In the genomic region with DNA sequence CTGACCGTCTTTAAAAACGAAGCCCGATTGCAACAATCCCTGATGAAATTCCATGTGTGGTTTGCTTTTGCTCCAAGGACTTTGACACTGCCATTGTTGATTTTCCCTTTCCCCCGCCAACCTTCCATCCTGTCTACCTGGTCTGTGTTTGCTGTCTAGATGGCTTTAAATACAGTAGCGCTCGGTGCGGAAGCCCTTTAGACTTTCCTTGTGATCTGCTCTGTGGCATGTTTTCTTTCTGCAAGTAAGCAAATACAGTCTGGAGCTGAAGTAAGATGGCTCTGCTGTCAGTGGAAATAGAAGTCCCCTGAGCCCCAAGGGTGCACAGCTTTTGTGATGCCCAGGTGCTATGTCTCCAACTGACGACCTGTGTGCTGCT, we compare ENCODE assay signal across 12 mouse cellular contexts. TPM values are rescaled to one million over a fixed set of nuclear protein-coding genes. Genes with fewer than 3 reads are reported as not detected.
DNase-seq lines count a peak whose midpoint lies in the region; ATAC-seq and TF ChIP-seq lines count a peak whose summit lies in the region.
"Had no signal": no experiment of that assay in that cellular context is flagged by ENCODE, and none has a peak within 500 bp of the region (broad histone marks: within the 10 kb centered on the region; RNA-seq: fewer than 3 reads in every experiment).

No protein-coding gene starts in this region.

- H3K36me3 ChIP-seq in forebrain, embryonic 10.5 days (replicated peaks): no peaks in the 10 kb centered on the region; the same call in 1 of the 2 replicates
- no peaks in the 10 kb centered on the region for H3K36me3 ChIP-seq in forebrain, embryonic 11.5 days (ENCODE audit: control insufficient read depth, insufficient read depth, low read length)
- peaks cover 12% of the 10 kb centered on the region for H3K36me3 ChIP-seq in hindbrain, embryonic 13.5 days
- H3K36me3 ChIP-seq in liver, embryonic 14.5 days (replicated peaks; ENCODE audit: control insufficient read depth, insufficient read depth, low read depth): no peaks in the 10 kb centered on the region
- 0 out of 2 replicates have a peak, but pooled peaks cover under 1% of the 10 kb centered on the region for H3K36me3 ChIP-seq in neural tube, embryonic 14.5 days (ENCODE audit: control insufficient read depth, insufficient read depth, low read length)

- H3K4me1 ChIP-seq in forebrain, embryonic 10.5 days: peaks cover 25% of the 10 kb centered on the region
- H3K4me1 ChIP-seq in forebrain, embryonic 11.5 days (replicated peaks; ENCODE audit: control insufficient read depth, insufficient read depth, low read length): peaks cover 8% of the 10 kb centered on the region; the same call in 1 of the 2 replicates
- peaks cover 32% of the 10 kb centered on the region for H3K4me1 ChIP-seq in hindbrain, embryonic 13.5 days (replicated peaks)
- H3K4me1 ChIP-seq in liver, embryonic 14.5 days (replicated peaks; ENCODE audit: control insufficient read depth in 2 of 2, insufficient read depth in 2 of 2, low read length in 1 of 2): peaks cover 0 to 12% of the 10 kb centered on the region in 2 experiments; a peak in 2 of 4 replicates
- H3K4me1 ChIP-seq in neural tube, embryonic 14.5 days (ENCODE audit: control insufficient read depth, insufficient read depth, low read length): peaks cover 20% of the 10 kb centered on the region

- no peak overlapping the region for H3K4me2 ChIP-seq in forebrain, embryonic 11.5 days (ENCODE audit: low read depth, low read length, severe bottlenecking)
- no peak overlapping the region for H3K4me2 ChIP-seq in hindbrain, embryonic 13.5 days
- H3K4me2 ChIP-seq in liver, embryonic 14.5 days (ENCODE audit: low read depth): peak overlapping the region; percentile 37
- H3K4me2 ChIP-seq in neural tube, embryonic 14.5 days (ENCODE audit: low read depth, low read length): no peak overlapping the region
- H3K4me2 ChIP-seq: lung, embryonic 14.5 days had no signal

- H3K27ac ChIP-seq in forebrain, embryonic 10.5 days: peak overlapping the region; percentile 53; the same call in 1 of the 2 replicates
- no peak overlapping the region for H3K27ac ChIP-seq in forebrain, embryonic 11.5 days (ENCODE audit: low read depth, low read length)
- H3K27ac ChIP-seq in hindbrain, embryonic 13.5 days: peak overlapping the region; percentile 53
- H3K27ac ChIP-seq in liver, embryonic 14.5 days: peak overlapping the region; percentile 42; the same call in 1 of the 2 replicates
- 0 out of 2 replicates have a peak overlapping the region, but pooled peaks have one; percentile 16 for H3K27ac ChIP-seq in neural tube, embryonic 14.5 days (ENCODE audit: low read depth, low read length)

- H3K4me3 ChIP-seq in forebrain, embryonic 10.5 days: no peak overlapping the region
- H3K4me3 ChIP-seq in forebrain, embryonic 11.5 days (ENCODE audit: low read depth, low read length): no peak overlapping the region
- no peak overlapping the region for H3K4me3 ChIP-seq in hindbrain, embryonic 13.5 days
- no peak overlapping the region for H3K4me3 ChIP-seq in liver, embryonic 14.5 days (ENCODE audit: insufficient read depth in 1 of 2, low read depth in 2 of 2, low read length in 2 of 2)
- H3K4me3 ChIP-seq in neural tube, embryonic 14.5 days (ENCODE audit: low read depth, low read length): no peak overlapping the region

- 79% methylated on average over 8 of the region's 8 CpGs for WGBS in forebrain, embryonic 10.5 days
- 76% methylated on average over 8 of the region's 8 CpGs for WGBS in forebrain, embryonic 11.5 days
- WGBS in hindbrain, embryonic 13.5 days: 69% methylated on average over 8 of the region's 8 CpGs
- WGBS in liver, embryonic 14.5 days (ENCODE audit: insufficient replicate concordance): 70% methylated on average over 8 of the region's 8 CpGs
- 68% methylated on average over 8 of the region's 8 CpGs for WGBS in neural tube, embryonic 14.5 days

- no peak for ATAC-seq in forebrain, embryonic 11.5 days (replicated peaks; ENCODE audit: low FRiP score)
- no peak for ATAC-seq in hindbrain, embryonic 13.5 days (ENCODE audit: low FRiP score)
- peak; percentile 49 for ATAC-seq in liver, embryonic 14.5 days (ENCODE audit: insufficient read depth)
- ATAC-seq in neural tube, embryonic 14.5 days (ENCODE audit: low read depth): no peak

- no peak for DNase-seq in forebrain, embryonic 10.5 days (ENCODE audit: extremely low spot score, low spot score)
- no peak for DNase-seq in forebrain, embryonic 11.5 days (ENCODE audit: low spot score)
- DNase-seq in liver, embryonic 14.5 days (ENCODE audit: low read depth in 3 of 3, low spot score in 3 of 3): peak in 2 of 3 experiments; percentile 12 to 25
- no peak for DNase-seq in embryo, embryonic 10.5 days (ENCODE audit: low spot score)
- no peak for DNase-seq in spleen, adult 18-20 months
- no peak for DNase-seq in thymus, postnatal 14 days
- DNase-seq: gastrocnemius, postnatal 14 days; heart, postnatal 36 days had no signal

- H3K27me3 ChIP-seq in forebrain, embryonic 10.5 days (ENCODE audit: poor library complexity, severe bottlenecking): no peaks in the 10 kb centered on the region
- no peaks in the 10 kb centered on the region for H3K27me3 ChIP-seq in forebrain, embryonic 11.5 days (ENCODE audit: control insufficient read depth, insufficient read depth, low read length)
- H3K27me3 ChIP-seq in hindbrain, embryonic 13.5 days: no peaks in the 10 kb centered on the region
- H3K27me3 ChIP-seq in liver, embryonic 14.5 days (ENCODE audit: control insufficient read depth, insufficient read depth, low read length): no peaks in the 10 kb centered on the region
- H3K27me3 ChIP-seq in neural tube, embryonic 14.5 days (ENCODE audit: control insufficient read depth, insufficient read depth, low read length): no peaks in the 10 kb centered on the region

- no peak for TF ChIP-seq EP300 in liver, embryonic 14.5 days (IDR thresholded peaks at IDR 0.05; ENCODE audit: low read depth)

- TF ChIP-seq CTCF in liver, embryonic 14.5 days (IDR thresholded peaks at IDR 0.05; ENCODE audit: low read depth): no peak

- no peaks in the 10 kb centered on the region for H3K9me3 ChIP-seq in forebrain, embryonic 10.5 days
- no peaks in the 10 kb centered on the region for H3K9me3 ChIP-seq in forebrain, embryonic 11.5 days (ENCODE audit: control insufficient read depth, low read length)
- H3K9me3 ChIP-seq in hindbrain, embryonic 13.5 days: no peaks in the 10 kb centered on the region
- no peaks in the 10 kb centered on the region for H3K9me3 ChIP-seq in liver, embryonic 14.5 days (ENCODE audit: control insufficient read depth, low read length)
- no peaks in the 10 kb centered on the region for H3K9me3 ChIP-seq in neural tube, embryonic 14.5 days (ENCODE audit: control insufficient read depth, low read length)

- H3K9ac ChIP-seq in forebrain, embryonic 11.5 days (ENCODE audit: low read length): no peak overlapping the region; the same call in 1 of the 2 replicates
- peak overlapping the region; percentile 15; the same call in 1 of the 2 replicates for H3K9ac ChIP-seq in hindbrain, embryonic 13.5 days
- H3K9ac ChIP-seq in liver, embryonic 14.5 days (replicated peaks): no peak overlapping the region
- no peak overlapping the region for H3K9ac ChIP-seq in neural tube, embryonic 14.5 days (replicated peaks; ENCODE audit: low read depth, low read length)
- H3K9ac ChIP-seq: lung, embryonic 14.5 days had no signal

RNA-seq across cellular contexts. Expression of gene Gja10, which starts 31.6 kb away (rescaled TPM):
- not detected in 2 replicates for polyA plus RNA-seq in forebrain, embryonic 10.5 days (2016; fragmentation: Nextera tagmentation; extraction: Ambion mirVana)
- 0.15 TPM in 1 of 2 replicates, not detected in the other for polyA plus RNA-seq in forebrain, embryonic 11.5 days (2014; fragmentation: Nextera tagmentation; extraction: Ambion mirVana)
- polyA plus RNA-seq in hindbrain, embryonic 13.5 days (2015; fragmentation: Nextera tagmentation; extraction: Ambion mirVana): 0.12 TPM in 1 of 2 replicates, not detected in the other
- 0.03 TPM in 1 of 2 replicates, not detected in the other for polyA plus RNA-seq in liver, embryonic 14.5 days (2012; rRNA removed)
- polyA plus RNA-seq in liver, embryonic 14.5 days (2014; fragmentation: Nextera tagmentation; extraction: Ambion mirVana): not detected in 2 replicates
- not detected in 2 replicates for polyA plus RNA-seq in neural tube, embryonic 14.5 days (2014; fragmentation: Nextera tagmentation; extraction: Ambion mirVana)
- polyA plus RNA-seq: lung, embryonic 14.5 days; small intestine, adult 2 months had no signal

RNA-seq across cellular contexts. Expression of gene Casp8ap2, which starts 44.3 kb away (rescaled TPM):
- 82.0 and 82.3 TPM in 2 replicates for polyA plus RNA-seq in forebrain, embryonic 10.5 days (2016; fragmentation: Nextera tagmentation; extraction: Ambion mirVana)
- 65.5 and 70.2 TPM in 2 replicates for polyA plus RNA-seq in forebrain, embryonic 11.5 days (2014; fragmentation: Nextera tagmentation; extraction: Ambion mirVana)
- polyA plus RNA-seq in hindbrain, embryonic 13.5 days (2015; fragmentation: Nextera tagmentation; extraction: Ambion mirVana): 53.4 and 53.5 TPM in 2 replicates
- 4.6 and 5.9 TPM in 2 replicates for polyA plus RNA-seq in liver, embryonic 14.5 days (2012; rRNA removed)
- 25.2 and 25.5 TPM in 2 replicates for polyA plus RNA-seq in liver, embryonic 14.5 days (2014; fragmentation: Nextera tagmentation; extraction: Ambion mirVana)
- polyA plus RNA-seq in neural tube, embryonic 14.5 days (2014; fragmentation: Nextera tagmentation; extraction: Ambion mirVana): 37.2 and 39.2 TPM in 2 replicates

Comparison
In these comparisons a context has a peak if more than half of its experiments do, and no peak if none do; other contexts are left out.
1. DNase-seq: peak in liver, embryonic 14.5 days (2 of 3); none in forebrain, embryonic 10.5 days (single experiment), forebrain, embryonic 11.5 days (single experiment), embryo, embryonic 10.5 days (single experiment), spleen, adult 18-20 months (0 of 2) and thymus, postnatal 14 days (single experiment).